Mouse (Mus musculus): ENCODE measurements around the gene Ddi2.

DNA sequence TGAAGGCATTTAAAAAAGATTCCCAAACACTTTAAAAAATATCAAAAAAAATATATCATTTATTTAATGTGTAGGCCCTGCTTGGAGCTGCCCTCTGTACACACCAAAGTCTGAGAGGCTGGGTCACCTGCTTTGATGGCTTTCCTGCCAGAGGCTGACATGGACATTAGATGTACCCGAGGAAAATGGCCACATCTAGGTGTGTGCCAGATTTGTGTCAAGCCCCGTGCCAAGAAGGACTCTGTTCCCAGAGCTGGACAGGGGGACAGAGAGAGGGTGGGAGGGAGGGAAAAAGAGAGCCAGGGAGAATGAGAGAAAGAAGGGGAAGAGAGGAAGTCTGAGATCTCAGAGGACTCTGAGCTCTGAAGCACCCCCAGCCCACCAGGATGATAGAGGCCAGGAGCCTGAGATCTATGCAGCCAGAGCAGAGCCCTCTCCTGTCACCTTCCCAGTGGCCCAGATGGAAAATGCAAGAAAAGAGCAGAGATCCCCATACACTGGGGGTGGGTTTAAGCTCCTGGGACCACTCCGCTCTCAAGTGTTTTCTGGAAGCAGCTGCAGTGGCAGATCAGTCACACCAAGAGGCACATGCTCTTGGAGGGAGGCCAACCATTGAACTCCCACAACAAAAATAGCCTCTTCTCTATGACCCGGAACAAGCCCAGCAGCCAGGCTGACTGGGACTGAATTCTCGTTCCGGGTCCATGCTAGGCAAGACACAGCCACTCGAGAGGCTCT, 79.9 kb downstream of the Ddi2 start:
- TF ChIP-seq CTCF (IDR thresholded peaks at IDR 0.05; ENCODE audit: borderline replicate concordance, insufficient read depth, low read length): no peak
- TF ChIP-seq POLR2A (IDR thresholded peaks at IDR 0.05; ENCODE audit: low read depth, low read length): no peak

All from embryonic fibroblast, embryonic 13.5 days (primary cell).